Mouse (Mus musculus): ENCODE data around the gene Lifr. TPM values are rescaled to one million over a fixed set of nuclear protein-coding genes. Genes with fewer than 3 reads are reported as not detected.

Lifr gene
- total and polyA plus RNA-seq, 3 experiments = 16.8 to 62.9 (median 56.2) TPM

DNA sequence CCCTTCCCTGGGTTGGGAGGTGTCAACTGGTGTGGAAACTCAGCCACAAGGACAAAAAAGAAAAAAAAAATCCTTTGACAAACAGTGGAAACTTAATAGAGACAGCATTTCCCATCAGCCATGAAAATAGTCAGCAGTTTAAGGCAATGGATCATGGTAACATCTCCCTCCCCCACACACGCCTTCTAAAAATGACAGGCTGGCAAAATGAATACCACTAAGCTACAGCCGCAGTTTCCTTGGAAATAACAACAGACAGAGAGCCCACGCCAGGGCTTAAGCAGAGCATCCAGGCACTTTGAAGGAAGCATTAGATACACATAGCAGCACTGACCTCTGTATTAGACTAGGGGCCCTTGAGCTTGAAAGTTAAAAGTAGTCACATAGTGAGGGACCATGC lies 150.5 kb downstream of the Lifr start:
- 75% methylated on average over 3 of the region's 3 CpGs for WGBS
- intact Hi-C loops (cut with DNase I) = no loop called here
- Histone ChIP-seq H3K27ac (no peak overlapping the region), H3K79me2 (replicated peaks; ENCODE audit: control insufficient read depth, insufficient read depth, low read length) (no peaks in the 10 kb centered on the region), H3K27me3 (ENCODE audit: control insufficient read depth, insufficient read depth, low read length) (no peaks in the 10 kb centered on the region), H3K4me3 (no peak overlapping the region), H3K4me1 (ENCODE audit: control insufficient read depth, insufficient read depth, low read length) (no peaks in the 10 kb centered on the region), H3K9ac (ENCODE audit: low read depth, low read length) (no peak overlapping the region), H3K36me3 (ENCODE audit: control insufficient read depth, insufficient read depth, low read length) (no peaks in the 10 kb centered on the region)
- DNase-seq = no peak
- TF ChIP-seq EP300 (IDR thresholded peaks at IDR 0.05; ENCODE audit: insufficient read depth, low read depth, low read length) (no peak), POLR2A (IDR thresholded peaks at IDR 0.05; ENCODE audit: insufficient read depth, low read depth, low read length) (no peak), CTCF (IDR thresholded peaks at IDR 0.05) (no peak)

DNA sequence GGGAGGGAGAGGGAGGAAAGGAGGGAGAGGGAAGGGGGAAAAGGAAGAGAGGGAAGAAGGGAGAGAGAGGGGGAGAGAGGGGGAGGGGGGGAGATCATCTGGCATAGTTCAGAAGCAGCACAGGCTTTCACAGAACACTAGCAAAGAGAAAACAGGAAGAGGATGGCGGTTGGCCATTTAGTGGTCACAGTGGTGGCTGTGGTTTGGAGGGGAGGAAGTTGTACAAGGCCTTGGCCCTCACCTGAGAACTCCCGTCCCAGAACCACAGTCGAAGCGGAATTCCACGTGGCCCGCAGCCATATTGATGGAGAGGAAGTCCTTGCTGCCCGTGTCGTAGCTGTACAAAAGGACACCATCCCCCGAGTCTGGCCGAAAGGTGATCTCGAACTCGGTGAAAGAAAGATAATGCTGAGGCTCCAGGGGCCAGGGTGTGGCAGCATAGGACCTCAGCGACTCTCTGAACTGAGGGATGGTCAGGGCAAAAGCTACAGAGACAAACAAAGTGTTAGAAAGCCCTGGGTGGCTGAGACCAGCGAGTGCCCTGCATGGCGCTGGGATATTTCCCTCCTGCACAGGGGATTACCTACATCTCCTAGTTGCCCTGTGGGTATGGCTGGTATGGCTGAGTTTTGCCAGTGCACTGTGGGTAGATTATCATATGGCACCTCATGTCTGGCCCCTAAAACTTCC lies 151.9 kb downstream of the Lifr start:
- Histone ChIP-seq H3K4me3 (no peak overlapping the region), H3K9ac (ENCODE audit: low read depth, low read length) (no peak overlapping the region), H3K4me1 (ENCODE audit: control insufficient read depth, insufficient read depth, low read length) (no peaks in the 10 kb centered on the region), H3K79me2 (replicated peaks; ENCODE audit: control insufficient read depth, insufficient read depth, low read length) (no peaks in the 10 kb centered on the region), H3K27ac (no peak overlapping the region), H3K36me3 (ENCODE audit: control insufficient read depth, insufficient read depth, low read length) (no peaks in the 10 kb centered on the region), H3K27me3 (ENCODE audit: control insufficient read depth, insufficient read depth, low read length) (no peaks in the 10 kb centered on the region)
- TF ChIP-seq POLR2A (IDR thresholded peaks at IDR 0.05; ENCODE audit: insufficient read depth, low read depth, low read length) (no peak), CTCF (IDR thresholded peaks at IDR 0.05) (no peak), EP300 (IDR thresholded peaks at IDR 0.05; ENCODE audit: insufficient read depth, low read depth, low read length) (no peak)
- intact Hi-C loops (cut with DNase I) = no loop called here
- whole genome bisulfite sequencing = 76% methylated on average over 15 of the region's 15 CpGs
- no peak for DNase-seq

Other genes with a start within 250 kb of the Lifr start
- 10 to 100 TPM in 1 of 2 experiments, 1 to 10 TPM in 1; 9.6 to 11.9 TPM for gene Osmr, start 215.6 kb upstream of the Lifr start, total RNA-seq (2021)
- gene Osmr, start 215.6 kb upstream of the Lifr start, polyA plus RNA-seq (2012; rRNA removed) = 7.5 and 11.2 TPM in 2 replicates

Measured in heart, adult 2 months (tissue).